Mouse (Mus musculus): ENCODE data around the gene Ifngr2. TPM values are rescaled to one million over a fixed set of nuclear protein-coding genes. Genes with fewer than 3 reads are reported as not detected.
A peak's percentile ranks its signal among the peaks of the same experiment; 100 is the strongest.
"Not testable (repeated sequence)": the region's sequence is repeated elsewhere in the genome, so short reads cannot be mapped to it uniquely, and the experiment has no call there.

The Ifngr2 gene
- total and polyA plus RNA-seq, 3 experiments, result 100 to 120 (median 120) TPM

DNA sequence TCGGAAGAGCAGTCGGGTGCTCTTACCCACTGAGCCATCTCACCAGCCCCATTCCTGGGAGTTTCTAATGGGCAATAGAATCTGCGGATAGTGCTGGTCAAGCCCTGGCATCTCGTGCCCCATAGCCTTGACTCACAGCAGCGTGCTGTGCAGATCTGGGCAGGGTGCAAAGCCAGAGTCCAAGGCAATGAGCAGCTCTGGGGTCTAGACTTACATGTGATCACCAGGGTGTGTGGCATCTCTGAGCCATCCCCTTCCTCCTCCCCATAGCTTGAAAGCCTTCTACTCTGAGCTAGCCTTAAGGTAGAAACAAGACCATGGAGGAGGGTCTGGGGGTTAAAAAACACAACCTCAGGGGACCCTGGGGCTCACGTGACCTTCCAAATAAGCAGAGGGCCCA is 20.6 kb upstream of the Ifngr2 start:
- no peak for DNase-seq
- H3K9ac ChIP-seq (ENCODE audit: low read depth, low read length), result no peak overlapping the region
- no peak overlapping the region for H3K4me3 ChIP-seq
- whole genome bisulfite sequencing, result 98% methylated on average over 6 of the region's 6 CpGs
- H3K79me2 ChIP-seq (replicated peaks; ENCODE audit: control insufficient read depth, insufficient read depth, low read length), result no peaks in the 10 kb centered on the region
- intact Hi-C loops (cut with DNase I), result no loop called here
- no peaks in the 10 kb centered on the region; the same call in 1 of the 2 replicates for H3K4me1 ChIP-seq (ENCODE audit: control insufficient read depth, insufficient read depth, low read length)
- no peaks in the 10 kb centered on the region for H3K36me3 ChIP-seq (ENCODE audit: control insufficient read depth, insufficient read depth, low read length)
- H3K27me3 ChIP-seq (ENCODE audit: control insufficient read depth, insufficient read depth, low read length), result no peaks in the 10 kb centered on the region
- no peak overlapping the region for H3K27ac ChIP-seq
- TF ChIP-seq EP300 (IDR thresholded peaks at IDR 0.05; ENCODE audit: insufficient read depth, low read depth, low read length) (no peak), POLR2A (IDR thresholded peaks at IDR 0.05; ENCODE audit: insufficient read depth, low read depth, low read length) (no peak), CTCF (IDR thresholded peaks at IDR 0.05) (no peak)

DNA sequence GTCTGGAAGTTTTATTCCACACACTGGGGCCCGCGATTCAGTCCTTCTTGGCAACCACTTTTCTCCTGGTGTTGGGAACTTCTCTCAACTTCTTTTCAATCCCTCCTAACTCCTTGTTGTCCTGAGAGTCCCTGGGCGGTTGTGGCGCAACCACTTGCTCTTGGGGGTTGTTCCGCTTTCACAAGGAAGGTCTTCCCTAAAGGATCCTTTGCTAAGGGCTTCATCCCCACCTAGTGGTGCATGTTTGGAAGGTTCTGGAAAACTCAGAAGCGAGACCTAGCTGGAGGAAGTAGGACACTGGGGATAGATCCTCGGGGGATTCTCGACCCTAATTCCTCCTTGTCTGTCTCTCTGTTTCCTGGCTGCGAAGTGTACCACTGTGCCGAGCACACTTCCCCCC is 19.8 kb upstream of the Ifngr2 start:
- 44% methylated on average over 10 of the region's 10 CpGs for WGBS
- DNase-seq, result peak; percentile 59 to 74
- Histone ChIP-seq H3K36me3 (ENCODE audit: control insufficient read depth, insufficient read depth, low read length) (no peaks in the 10 kb centered on the region), H3K9ac (ENCODE audit: low read depth, low read length) (no peak overlapping the region), H3K4me3 (no peak overlapping the region), H3K79me2 (replicated peaks; ENCODE audit: control insufficient read depth, insufficient read depth, low read length) (no peaks in the 10 kb centered on the region), H3K27ac (no peak overlapping the region), H3K27me3 (ENCODE audit: control insufficient read depth, insufficient read depth, low read length) (no peaks in the 10 kb centered on the region), H3K4me1 (ENCODE audit: control insufficient read depth, insufficient read depth, low read length) (no peaks in the 10 kb centered on the region; the same call in 1 of the 2 replicates)
- peak; percentile 59 for TF ChIP-seq CTCF (IDR thresholded peaks at IDR 0.05)
- TF ChIP-seq EP300 (IDR thresholded peaks at IDR 0.05; ENCODE audit: insufficient read depth, low read depth, low read length), result 0 out of 2 replicates have a peak, but pooled peaks have one; percentile 19
- no peak for TF ChIP-seq POLR2A (IDR thresholded peaks at IDR 0.05; ENCODE audit: insufficient read depth, low read depth, low read length)
- intact Hi-C loops (cut with DNase I), result no loop called here

DNA sequence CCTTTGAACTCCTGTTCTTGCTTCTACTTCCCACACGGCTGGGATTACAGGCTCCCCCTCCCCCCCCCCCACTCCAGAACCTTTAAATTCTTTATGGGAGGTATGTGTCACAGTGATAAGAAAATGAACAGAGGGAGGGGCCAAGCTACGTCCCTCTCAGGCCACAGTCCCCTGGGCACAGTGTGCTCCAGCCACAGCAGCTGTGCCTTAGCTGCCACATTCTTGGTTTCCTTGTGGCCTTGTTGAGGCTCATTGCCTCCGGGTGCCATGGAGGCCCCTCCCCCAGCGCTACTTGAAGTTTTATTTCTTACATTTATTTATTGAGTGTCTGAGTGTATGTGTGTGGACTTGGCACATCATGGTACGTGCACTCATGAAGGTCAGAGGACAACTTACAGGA is 19.4 kb upstream of the Ifngr2 start:
- Histone ChIP-seq H3K4me3 (no peak overlapping the region), H3K36me3 (ENCODE audit: control insufficient read depth, insufficient read depth, low read length) (no peaks in the 10 kb centered on the region), H3K27ac (no peak overlapping the region), H3K27me3 (ENCODE audit: control insufficient read depth, insufficient read depth, low read length) (no peaks in the 10 kb centered on the region), H3K9ac (ENCODE audit: low read depth, low read length) (no peak overlapping the region), H3K4me1 (ENCODE audit: control insufficient read depth, insufficient read depth, low read length) (peaks cover 2% of the 10 kb centered on the region), H3K79me2 (replicated peaks; ENCODE audit: control insufficient read depth, insufficient read depth, low read length) (no peaks in the 10 kb centered on the region)
- no peak for DNase-seq
- no peak for TF ChIP-seq EP300 (IDR thresholded peaks at IDR 0.05; ENCODE audit: insufficient read depth, low read depth, low read length)
- no peak for TF ChIP-seq CTCF (IDR thresholded peaks at IDR 0.05)
- no peak for TF ChIP-seq POLR2A (IDR thresholded peaks at IDR 0.05; ENCODE audit: insufficient read depth, low read depth, low read length)
- intact Hi-C loops (cut with DNase I), result no loop called here
- 47% methylated on average over 5 of the region's 5 CpGs for WGBS

DNA sequence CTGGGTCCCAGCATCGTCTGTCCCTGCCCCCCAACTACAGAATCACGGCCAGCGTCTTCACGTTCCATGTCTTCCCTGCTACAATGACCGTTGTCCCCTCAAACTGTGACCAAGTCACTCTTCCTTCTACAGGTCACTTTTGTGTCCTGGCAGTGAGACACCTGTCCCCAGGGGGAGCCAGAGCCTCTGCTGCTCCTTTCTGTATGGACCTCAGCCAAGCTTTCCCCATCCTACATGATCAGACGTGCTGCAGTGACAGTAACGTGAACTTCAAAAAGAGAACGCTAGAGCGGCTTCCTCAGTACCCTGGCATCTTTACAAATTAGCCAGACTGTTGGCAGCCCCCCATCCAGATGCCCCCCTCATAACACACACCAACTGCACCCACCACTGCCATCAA is 18.3 kb upstream of the Ifngr2 start:
- peak in 1 of 2 experiments; percentile 50 for DNase-seq
- WGBS, result 65% methylated on average over 9 of the region's 9 CpGs
- intact Hi-C loops (cut with DNase I), result loop anchor here (2.0 kb wide), 1 partner anchor 32 kb away; no protein-coding TSS in a partner anchor

DNA sequence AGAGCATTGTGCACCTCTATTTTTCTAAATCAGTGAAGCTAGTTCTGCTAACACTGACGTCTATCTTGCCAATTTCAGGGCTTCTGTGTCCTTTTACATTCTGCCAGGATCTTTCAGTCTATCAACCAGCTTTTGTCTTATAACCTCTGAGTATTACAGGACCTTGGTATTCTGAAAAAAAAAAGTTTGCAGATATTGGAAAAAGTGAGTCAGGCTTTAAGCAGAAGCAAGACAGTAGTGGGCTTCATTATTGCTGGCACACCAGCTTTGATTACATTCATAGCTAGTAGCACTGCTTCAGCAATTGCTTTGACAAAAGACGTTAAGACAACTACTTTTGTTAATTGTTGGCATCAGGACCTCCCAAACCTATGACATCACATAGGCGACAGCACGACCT is 16.0 kb upstream of the Ifngr2 start:
- H3K27ac ChIP-seq; H3K9ac ChIP-seq (ENCODE audit: low read depth, low read length); DNase-seq; H3K27me3 ChIP-seq (ENCODE audit: control insufficient read depth, insufficient read depth, low read length); intact Hi-C loops (cut with DNase I); H3K36me3 ChIP-seq (ENCODE audit: control insufficient read depth, insufficient read depth, low read length); H3K4me1 ChIP-seq (ENCODE audit: control insufficient read depth, insufficient read depth, low read length); H3K4me3 ChIP-seq; H3K79me2 ChIP-seq (replicated peaks; ENCODE audit: control insufficient read depth, insufficient read depth, low read length): not testable (repeated sequence)
- 73% methylated on average over 4 of the region's 4 CpGs for WGBS

More for the DNA sequence above, 18.3 kb upstream of the Ifngr2 start:
- no peak for TF ChIP-seq POLR2A (IDR thresholded peaks at IDR 0.05; ENCODE audit: insufficient read depth, low read depth, low read length)
- TF ChIP-seq EP300 (IDR thresholded peaks at IDR 0.05; ENCODE audit: insufficient read depth, low read depth, low read length), result peak; percentile 50; the same call in 1 of the 2 replicates
- TF ChIP-seq CTCF (IDR thresholded peaks at IDR 0.05), result peak; percentile 70
- Histone ChIP-seq H3K27me3 (ENCODE audit: control insufficient read depth, insufficient read depth, low read length) (no peaks in the 10 kb centered on the region), H3K79me2 (replicated peaks; ENCODE audit: control insufficient read depth, insufficient read depth, low read length) (no peaks in the 10 kb centered on the region), H3K27ac (no peak overlapping the region), H3K9ac (ENCODE audit: low read depth, low read length) (no peak overlapping the region), H3K4me3 (no peak overlapping the region), H3K4me1 (ENCODE audit: control insufficient read depth, insufficient read depth, low read length) (peaks cover 7% of the 10 kb centered on the region), H3K36me3 (ENCODE audit: control insufficient read depth, insufficient read depth, low read length) (no peaks in the 10 kb centered on the region)

DNA sequence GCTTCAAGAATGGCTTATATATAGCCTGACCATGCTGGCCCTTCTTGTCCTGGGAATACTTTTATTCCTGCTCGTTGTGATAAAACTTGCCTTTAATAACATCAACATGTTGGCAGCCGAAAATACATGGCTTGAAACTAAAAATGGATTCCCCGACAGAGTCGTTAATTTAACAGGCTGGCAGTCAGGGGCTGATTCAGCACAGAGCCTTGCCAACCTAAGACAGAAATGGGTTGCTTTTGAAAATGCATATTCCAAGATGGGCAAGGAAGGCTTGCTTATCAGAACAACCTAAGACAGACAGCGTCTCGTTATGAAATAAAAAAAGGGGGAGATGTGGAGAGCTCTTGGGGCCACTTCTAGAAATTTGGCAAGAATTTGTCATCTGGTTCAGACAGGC is 15.0 kb upstream of the Ifngr2 start:
- peak overlapping the region; percentile 58 for H3K27ac ChIP-seq
- no peak for DNase-seq

More for the DNA sequence above, 15.0 kb upstream of the Ifngr2 start:
- Histone ChIP-seq H3K79me2 (replicated peaks; ENCODE audit: control insufficient read depth, insufficient read depth, low read length) (no peaks in the 10 kb centered on the region), H3K4me1 (ENCODE audit: control insufficient read depth, insufficient read depth, low read length) (peaks cover 7% of the 10 kb centered on the region), H3K9ac (ENCODE audit: low read depth, low read length) (no peak overlapping the region), H3K36me3 (ENCODE audit: control insufficient read depth, insufficient read depth, low read length) (no peaks in the 10 kb centered on the region), H3K4me3 (no peak overlapping the region), H3K27me3 (ENCODE audit: control insufficient read depth, insufficient read depth, low read length) (no peaks in the 10 kb centered on the region)
- TF ChIP-seq CTCF (IDR thresholded peaks at IDR 0.05) (no peak), EP300 (IDR thresholded peaks at IDR 0.05; ENCODE audit: insufficient read depth, low read depth, low read length) (no peak)
- WGBS, result 25% methylated on average over 6 of the region's 6 CpGs
- intact Hi-C loops (cut with DNase I), result loop anchor here (2.0 kb wide), 1 partner anchor 15 kb away; the partner anchor contains the start of gene Ifngr2
